Mouse (Mus musculus) liver, embryonic 14.5 days (tissue): ENCODE results near the gene Fnbp1. TPM values are rescaled to one million over a fixed set of nuclear protein-coding genes. Genes with fewer than 3 reads are reported as not detected.

Experiments used
- ATAC-seq: fragments of 200-750 bp; cut with Nextera tagmentation; 2 replicates; pipeline ENCODE4 v1.8.0; 2017; ENCODE audit warnings: moderate number of reproducible peaks, mild to moderate bottlenecking, moderate library complexity; ENCODE audit not compliant: insufficient read depth
- DNase-seq, 3 experiments: peaks; one replicate each; pipeline ENCODE4 v3.0.0-alpha.2; 2012 to 2013; ENCODE audit warnings: low read depth in 3 of 3, low spot score in 3 of 3
- H3K27ac ChIP-seq: fragments of 300-500 bp; sonication (generic); 2 replicates; pipeline ENCODE4 v1.5.1; 2014; ENCODE audit warnings: moderate library complexity, mild to moderate bottlenecking, control low read depth, inconsistent platforms
- H3K27me3 ChIP-seq: fragments of 300-500 bp; sonication (generic); 2 replicates; pipeline ENCODE4 v1.6.1; 2014; ENCODE audit warnings: mild to moderate bottlenecking, low read length, moderate library complexity; ENCODE audit not compliant: control insufficient read depth, insufficient read depth
- H3K36me3 ChIP-seq: fragments of 300-500 bp; sonication (generic); replicated peaks from 2 replicates; pipeline ENCODE4 v1.6.1; 2014; ENCODE audit warnings: low read depth; ENCODE audit not compliant: control insufficient read depth, insufficient read depth
- H3K4me1 ChIP-seq, 2 experiments: fragments of 200-500 bp in 1 of 2; fragments of 300-500 bp in 1 of 2; sonication (generic) in 1 of 2; replicated peaks; 2 replicates each; pipeline ENCODE4 v1.6.1; 2012 to 2014; ENCODE audit warnings: antibody characterized with exemption in 1 of 2, inconsistent platforms in 1 of 2, low read length in 1 of 2; ENCODE audit not compliant: control insufficient read depth in 2 of 2, insufficient read depth in 2 of 2
- H3K4me2 ChIP-seq: fragments of 300-500 bp; sonication (generic); 2 replicates; pipeline ENCODE4 v1.6.1; 2014; ENCODE audit warnings: low read depth, mild to moderate bottlenecking, control low read depth, moderate library complexity
- H3K4me3 ChIP-seq, 2 experiments: fragments of 200-500 bp in 1 of 2; fragments of 300-500 bp in 1 of 2; sonication (generic) in 1 of 2; 2 replicates each; pipeline ENCODE4 v1.5.1; 2012 to 2014; ENCODE audit warnings: low read depth in 2 of 2, low read length in 2 of 2, mild to moderate bottlenecking in 2 of 2, control low read depth in 1 of 2, inconsistent platforms in 1 of 2, moderate library complexity in 1 of 2; ENCODE audit not compliant: insufficient read depth in 1 of 2
- H3K9ac ChIP-seq: fragments of 300-500 bp; sonication (generic); replicated peaks from 2 replicates; pipeline ENCODE4 v1.6.1; 2014; ENCODE audit warnings: mild to moderate bottlenecking, control low read depth, moderate library complexity
- H3K9me3 ChIP-seq: fragments of 300-500 bp; sonication (generic); 2 replicates; pipeline ENCODE4 v1.6.1; 2016; ENCODE audit warnings: low read length, mixed read lengths; ENCODE audit not compliant: control insufficient read depth
- CTCF ChIP-seq: IDR thresholded peaks from 2 replicates; pipeline ENCODE4 v1.5.1; 2016; ENCODE audit warnings: antibody characterized with exemption, low read depth, control low read depth
- EP300 ChIP-seq: IDR thresholded peaks from 2 replicates; pipeline ENCODE4 v1.6.1; 2016; ENCODE audit warnings: antibody characterized with exemption, low read depth
- WGBS: fragments of 180-500 bp; shearing (Covaris S2); extraction: QIAGEN DNeasy Blood & Tissue Kit; methylation state at CpG from one replicate; pipeline ENCODE4 v1.1.7; 2014; ENCODE audit not compliant: insufficient replicate concordance; 5-methylcytosine and 5-hydroxymethylcytosine counted together
- polyA plus RNA-seq, 2 experiments: library from polyadenylated mRNA; depleted of rRNA in 1 of 2; stranded (reverse) in 1 of 2; unstranded in 1 of 2; fragments of >200 nt; fragmentation: Nextera tagmentation in 1 of 2; extraction: Ambion mirVana in 1 of 2; gene quantifications; 2 replicates each; pipeline versions ENCODE4 v1.2.1 to v1.2.3; 2012 to 2014

The Fnbp1 gene
- polyA plus RNA-seq, 2 experiments: 3.9 to 6.4 TPM

GRCm38 (mm10) chr2:31123493-31123892 lies 18.3 kb downstream of the Fnbp1 start:
- no peak overlapping the region for H3K4me2 ChIP-seq
- no peak overlapping the region for H3K9ac ChIP-seq
- no peak overlapping the region for H3K4me3 ChIP-seq
- H3K9me3 ChIP-seq: no peaks in the 10 kb centered on the region
- H3K27ac ChIP-seq: no peak overlapping the region
- no peak for TF ChIP-seq CTCF
- no peak for TF ChIP-seq EP300
- ATAC-seq (no peak), DNase-seq (no peak)
- H3K4me1 ChIP-seq: peaks cover 2 to 38% of the 10 kb centered on the region in 2 experiments; a peak in 2 of 4 replicates
- no peaks in the 10 kb centered on the region for H3K36me3 ChIP-seq
- no peaks in the 10 kb centered on the region for H3K27me3 ChIP-seq
- 65% methylated on average over 5 of the region's 5 CpGs for WGBS

DNA sequence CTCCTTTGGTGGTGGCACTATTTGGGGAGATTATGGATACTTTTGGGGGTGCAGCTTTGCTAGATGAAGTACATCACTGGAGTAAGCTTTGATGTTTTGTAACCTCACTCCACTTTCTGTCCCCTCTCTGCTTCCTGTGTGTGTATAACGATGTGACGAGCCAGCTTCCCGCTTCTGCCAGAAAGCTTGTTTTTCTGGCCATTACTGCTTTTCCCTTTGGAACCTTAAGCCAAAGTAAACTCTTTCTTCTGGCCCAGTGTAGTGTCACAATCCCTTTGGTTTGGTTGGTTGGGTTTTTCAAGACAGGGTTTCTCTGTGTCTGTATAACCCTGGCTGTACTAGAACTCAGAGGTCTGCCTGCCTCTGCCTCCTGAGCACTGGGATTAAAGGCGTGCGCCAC lies 19.0 kb downstream of the Fnbp1 start:
- H3K27me3 ChIP-seq: no peaks in the 10 kb centered on the region
- H3K4me3 ChIP-seq: no peak overlapping the region
- DNase-seq (no peak), ATAC-seq (no peak)
- no peak overlapping the region for H3K27ac ChIP-seq
- 75% methylated on average over 5 of the region's 5 CpGs for WGBS
- no peak overlapping the region for H3K4me2 ChIP-seq
- no peaks in the 10 kb centered on the region for H3K36me3 ChIP-seq
- H3K9ac ChIP-seq: no peak overlapping the region
- TF ChIP-seq EP300: no peak
- no peak for TF ChIP-seq CTCF
- H3K4me1 ChIP-seq: peaks cover 2 to 33% of the 10 kb centered on the region in 2 experiments; a peak in 2 of 4 replicates
- no peaks in the 10 kb centered on the region for H3K9me3 ChIP-seq

GRCm38 (mm10) chr2:31121131-31121693 lies 20.6 kb downstream of the Fnbp1 start:
- H3K4me3 ChIP-seq: no peak overlapping the region
- no peaks in the 10 kb centered on the region for H3K36me3 ChIP-seq
- WGBS: 64% methylated on average over 7 of the region's 7 CpGs
- no peak overlapping the region for H3K4me2 ChIP-seq
- no peak overlapping the region for H3K27ac ChIP-seq
- H3K4me1 ChIP-seq: peaks cover 4 to 39% of the 10 kb centered on the region in 2 experiments; a peak in 3 of 4 replicates
- no peak for DNase-seq
- no peaks in the 10 kb centered on the region for H3K9me3 ChIP-seq
- ATAC-seq: no peak
- no peak overlapping the region for H3K9ac ChIP-seq
- TF ChIP-seq CTCF (no peak), EP300 (no peak)
- H3K27me3 ChIP-seq: no peaks in the 10 kb centered on the region

DNA sequence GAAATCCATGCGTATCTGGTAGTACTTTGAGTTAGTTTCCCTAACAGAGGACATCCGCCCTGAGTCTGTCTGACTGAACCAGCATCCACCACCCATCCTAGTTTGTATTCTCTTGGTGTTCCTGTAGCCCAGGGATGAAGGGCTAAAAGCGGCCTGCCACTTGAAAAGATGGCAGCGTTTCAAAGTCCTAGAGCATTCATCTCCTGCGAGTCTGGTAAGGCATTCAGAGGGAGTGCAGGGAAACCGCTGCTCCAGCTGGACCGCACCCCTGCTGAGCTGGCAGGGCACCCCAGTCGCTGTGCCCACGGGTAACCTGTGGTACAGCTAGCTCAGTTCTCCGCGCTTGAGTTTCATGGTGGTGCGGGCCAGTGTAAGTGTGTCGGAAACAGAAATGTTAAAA lies 22.0 kb downstream of the Fnbp1 start:
- Histone ChIP-seq H3K4me2 (no peak overlapping the region), H3K27me3 (no peaks in the 10 kb centered on the region), H3K4me3 (no peak overlapping the region), H3K9ac (no peak overlapping the region), H3K9me3 (no peaks in the 10 kb centered on the region), H3K36me3 (no peaks in the 10 kb centered on the region), H3K4me1 (peaks cover 12 to 47% of the 10 kb centered on the region in 2 experiments), H3K27ac (no peak overlapping the region)
- 73% methylated on average over 13 of the region's 13 CpGs for WGBS
- no peak for DNase-seq
- TF ChIP-seq CTCF (no peak), EP300 (no peak)
- ATAC-seq: no peak

DNA sequence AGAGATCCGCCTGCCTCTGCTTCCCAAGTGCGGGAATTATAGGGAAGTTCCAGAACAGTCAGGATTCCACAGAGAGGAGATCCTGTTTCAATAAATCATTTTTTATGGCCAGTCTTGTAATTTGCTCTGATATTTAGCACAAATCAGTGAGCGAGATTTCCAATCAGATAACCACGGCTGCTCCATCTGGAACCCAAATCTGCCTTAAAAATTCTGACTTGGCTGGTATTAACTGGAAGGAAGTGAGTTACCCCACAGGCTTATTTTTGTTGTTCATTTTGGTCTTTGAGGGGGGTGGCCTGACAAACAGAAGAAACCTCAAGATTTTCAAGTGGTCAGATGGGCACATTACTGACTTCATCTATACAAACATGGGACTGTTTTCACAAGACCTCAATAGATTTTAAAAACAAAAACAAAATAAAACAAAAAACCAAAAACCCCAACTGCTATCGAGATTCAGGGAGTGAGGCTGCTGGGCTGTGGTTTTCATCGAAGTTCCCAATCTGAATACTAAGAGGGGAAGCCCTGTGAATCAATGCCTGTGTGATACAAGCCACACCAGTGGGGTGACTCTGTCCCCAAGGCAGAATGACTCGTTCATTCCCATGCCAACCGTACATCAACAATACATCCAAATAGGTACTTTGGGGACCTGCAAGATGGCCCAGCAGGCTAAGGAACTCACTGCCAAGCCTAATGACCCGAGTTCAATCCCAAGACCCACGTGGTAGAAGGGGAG lies 23.0 kb downstream of the Fnbp1 start:
- H3K4me2 ChIP-seq: no peak overlapping the region
- WGBS: 53% methylated on average over 10 of the region's 10 CpGs
- DNase-seq: no peak
- no peaks in the 10 kb centered on the region for H3K27me3 ChIP-seq
- no peaks in the 10 kb centered on the region for H3K36me3 ChIP-seq
- TF ChIP-seq CTCF (no peak), EP300 (no peak)
- no peak overlapping the region for H3K9ac ChIP-seq
- H3K4me3 ChIP-seq: no peak overlapping the region
- no peak for ATAC-seq
- no peaks in the 10 kb centered on the region for H3K9me3 ChIP-seq
- no peak overlapping the region for H3K27ac ChIP-seq
- H3K4me1 ChIP-seq: peaks cover 12 to 42% of the 10 kb centered on the region in 2 experiments
